Mouse (Mus musculus) left cerebral cortex, adult 2 months (tissue): ENCODE data around the gene LTO1. TPM values are rescaled to one million over a fixed set of nuclear protein-coding genes. Genes with fewer than 3 reads are reported as not detected.
A peak's percentile ranks its signal among the peaks of the same experiment; 100 is the strongest.

ENCODE experiments used
- DNase-seq, 2 experiments: peaks; one replicate each; pipeline ENCODE4 v3.0.0; 2021 to 2022; ENCODE audit warnings: low spot score in 2 of 2, mixed read lengths in 1 of 2; ENCODE audit errors: extremely low spot score in 1 of 2
- H3K27ac ChIP-seq: fragments of 200-600 bp; 2 replicates; pipeline ENCODE4 v1.8.1; 2022
- H3K4me3 ChIP-seq: fragments of 200-600 bp; 2 replicates; pipeline ENCODE4 v1.8.1; 2022
- CTCF ChIP-seq: fragments of 200-600 bp; IDR thresholded peaks from 2 replicates; pipeline ENCODE4 v1.8.1; 2022; ENCODE audit warnings: antibody characterized with exemption, mild to moderate bottlenecking, moderate library complexity
- intact Hi-C: fragments of 180-260 bp; cut with DNase I; formaldehyde crosslinking; loops from one replicate; pipeline ENCODE4 v1.15.1; 2025
- total RNA-seq, 2 experiments: library from RNA; stranded (reverse); gene quantifications; 2 replicates each; pipeline ENCODE4 v1.2.3; 2021

LTO1 gene
- total RNA-seq, 2 experiments from 2014 or later = 26.4 to 27.8 TPM

DNA sequence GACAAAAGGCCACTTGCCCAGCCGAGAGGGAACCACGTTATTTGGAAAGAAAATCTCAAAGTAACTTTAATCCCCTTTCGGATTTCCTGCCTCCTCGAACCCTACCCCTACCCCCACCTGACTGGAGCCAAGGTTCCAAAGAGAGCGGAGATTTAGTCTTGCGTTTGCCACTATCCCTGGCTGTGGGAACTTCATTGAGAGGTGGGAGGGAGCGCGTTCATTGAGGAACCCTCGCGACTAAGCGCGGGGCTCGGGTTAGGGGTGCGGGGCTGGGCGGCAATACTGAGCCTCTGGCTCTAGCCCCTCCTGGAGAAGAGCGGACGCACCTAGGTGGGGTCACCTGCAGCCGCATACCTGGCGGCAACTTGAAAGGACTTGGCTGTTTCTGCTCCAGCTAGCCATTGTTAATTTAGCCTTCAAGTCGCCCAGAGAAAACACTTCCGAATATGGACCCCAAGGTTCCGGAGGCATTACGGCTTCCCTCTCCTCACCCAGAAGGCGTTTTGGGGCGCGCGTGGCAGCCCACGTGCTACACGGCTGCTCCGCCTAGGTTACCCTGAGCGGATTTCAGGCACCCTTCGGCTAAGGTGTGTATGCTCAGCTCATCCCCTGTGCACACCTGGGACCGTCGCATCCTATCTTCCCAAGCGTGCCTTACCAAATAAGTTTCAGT lies 27.3 kb downstream of the LTO1 start:
- H3K27ac ChIP-seq = no peak overlapping the region
- intact Hi-C loops = loop anchor here (5.0 kb wide), 1 partner anchor 85 kb away; no protein-coding TSS in a partner anchor
- no peak for DNase-seq
- no peak for TF ChIP-seq CTCF
- peak overlapping the region; percentile 47 for H3K4me3 ChIP-seq

GRCm38 (mm10) chr7:144942744-144943135 lies 27.8 kb downstream of the LTO1 start:
- intact Hi-C loops = loop anchor here (5.0 kb wide), 1 partner anchor 85 kb away; no protein-coding TSS in a partner anchor

GRCm38 (mm10) chr7:144943254-144943653 lies 28.4 kb downstream of the LTO1 start:
- intact Hi-C loops = loop anchor here (5.0 kb wide), 1 partner anchor 84 kb away; no protein-coding TSS in a partner anchor
- peak; percentile 74 to 77 for DNase-seq

More at GRCm38 (mm10) chr7:144942744-144943135, 27.8 kb downstream of the LTO1 start:
- peak overlapping the region; percentile 47 for H3K4me3 ChIP-seq
- DNase-seq = no peak
- TF ChIP-seq CTCF = no peak
- no peak overlapping the region for H3K27ac ChIP-seq

DNA sequence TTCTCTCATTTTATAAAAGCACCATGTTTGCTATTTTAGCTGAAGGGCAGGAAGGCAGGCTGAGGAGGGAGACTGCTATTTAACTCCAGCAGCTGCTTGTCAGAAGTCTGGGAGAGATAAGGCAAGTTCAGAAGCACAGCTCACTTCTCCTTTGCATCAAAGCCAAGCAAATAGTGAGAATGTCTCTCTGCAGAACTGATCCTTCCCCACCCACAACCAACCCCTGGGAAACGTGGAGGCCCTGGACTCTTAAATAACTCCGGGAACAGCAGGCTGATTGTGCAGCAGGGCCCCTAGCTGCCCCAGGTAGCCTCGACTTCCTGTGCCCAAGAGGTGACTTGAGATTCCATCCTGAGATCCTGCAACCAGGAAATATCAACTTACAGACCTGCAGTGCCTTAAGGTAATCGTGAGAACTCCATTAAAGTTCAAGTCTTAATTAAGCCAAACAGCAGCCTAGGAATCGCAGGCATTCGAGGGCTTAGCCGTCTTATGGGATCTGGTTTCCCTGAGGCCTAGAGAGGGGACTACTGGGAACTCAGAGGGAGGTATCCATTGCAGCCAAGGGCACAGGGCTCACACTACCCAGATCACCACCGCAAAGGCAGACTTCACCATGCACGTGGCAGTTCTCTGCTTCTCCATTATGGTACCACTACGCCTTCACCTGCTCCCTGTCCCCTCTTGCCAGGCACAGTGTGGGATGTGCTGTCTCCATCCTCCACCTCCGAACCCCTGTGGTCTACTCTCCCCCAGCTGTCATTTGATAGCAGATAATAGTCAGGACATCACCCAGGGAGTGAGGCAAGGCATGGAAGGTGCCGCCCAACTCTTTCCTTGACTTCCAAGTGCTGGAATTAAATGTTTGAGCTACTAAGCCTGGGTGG lies 43.9 kb downstream of the LTO1 start:
- intact Hi-C loops = no loop called here
- H3K4me3 ChIP-seq = no peak overlapping the region
- H3K27ac ChIP-seq = no peak overlapping the region
- no peak for DNase-seq
- no peak for TF ChIP-seq CTCF

More at GRCm38 (mm10) chr7:144943254-144943653, 28.4 kb downstream of the LTO1 start:
- peak; percentile 31 for TF ChIP-seq CTCF
- Histone ChIP-seq H3K27ac (no peak overlapping the region), H3K4me3 (peak overlapping the region; percentile 47)

GRCm38 (mm10) chr7:144963911-144964310 lies 49.0 kb downstream of the LTO1 start:
- Histone ChIP-seq H3K27ac (no peak overlapping the region), H3K4me3 (no peak overlapping the region)
- no peak for TF ChIP-seq CTCF
- intact Hi-C loops = no loop called here
- no peak for DNase-seq

DNA sequence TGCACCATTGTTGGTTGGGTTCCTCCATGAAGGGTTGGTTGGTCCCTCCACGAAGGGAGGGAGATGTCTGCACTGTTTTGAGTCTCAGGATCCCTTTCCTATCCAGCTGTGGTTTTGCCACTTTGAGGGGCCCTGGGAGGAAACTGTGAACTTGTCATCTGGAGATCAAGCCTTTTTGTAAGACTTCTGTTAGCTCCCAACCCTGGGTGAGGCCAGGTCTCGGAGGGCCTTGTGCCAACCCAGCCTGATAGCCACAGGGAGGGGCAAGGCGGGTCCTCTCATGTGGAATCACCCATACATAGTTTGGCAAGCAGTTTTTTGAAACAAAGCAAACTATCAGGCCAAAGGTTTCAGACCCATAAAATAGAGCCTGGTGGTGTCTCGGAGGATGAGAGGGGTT lies 49.4 kb downstream of the LTO1 start:
- no peak overlapping the region for H3K27ac ChIP-seq

DNA sequence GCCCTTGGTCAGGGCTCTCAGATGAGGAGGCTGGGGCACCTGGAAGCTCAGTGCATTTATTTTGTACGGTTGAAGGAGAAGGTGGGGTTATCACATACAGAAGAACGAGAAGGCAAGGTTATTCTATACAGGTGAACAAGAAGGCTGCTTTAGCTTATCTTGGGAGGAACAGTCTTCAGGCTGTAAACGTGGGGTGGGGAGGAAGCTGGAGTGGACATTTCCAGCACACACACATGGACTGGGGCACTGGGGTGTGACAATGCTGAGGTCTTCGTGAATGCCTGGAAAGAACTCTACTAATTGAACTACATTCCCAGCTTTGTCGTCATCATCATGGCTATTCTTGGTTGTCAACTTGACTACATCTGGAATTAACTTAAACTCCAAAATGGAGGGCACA lies 51.0 kb downstream of the LTO1 start:
- Histone ChIP-seq H3K4me3 (no peak overlapping the region), H3K27ac (no peak overlapping the region)
- intact Hi-C loops = no loop called here
- no peak for TF ChIP-seq CTCF
- DNase-seq = no peak

More for the DNA sequence above, 49.4 kb downstream of the LTO1 start:
- no peak for DNase-seq
- TF ChIP-seq CTCF = no peak
- no peak overlapping the region for H3K4me3 ChIP-seq
- intact Hi-C loops = no loop called here

DNA sequence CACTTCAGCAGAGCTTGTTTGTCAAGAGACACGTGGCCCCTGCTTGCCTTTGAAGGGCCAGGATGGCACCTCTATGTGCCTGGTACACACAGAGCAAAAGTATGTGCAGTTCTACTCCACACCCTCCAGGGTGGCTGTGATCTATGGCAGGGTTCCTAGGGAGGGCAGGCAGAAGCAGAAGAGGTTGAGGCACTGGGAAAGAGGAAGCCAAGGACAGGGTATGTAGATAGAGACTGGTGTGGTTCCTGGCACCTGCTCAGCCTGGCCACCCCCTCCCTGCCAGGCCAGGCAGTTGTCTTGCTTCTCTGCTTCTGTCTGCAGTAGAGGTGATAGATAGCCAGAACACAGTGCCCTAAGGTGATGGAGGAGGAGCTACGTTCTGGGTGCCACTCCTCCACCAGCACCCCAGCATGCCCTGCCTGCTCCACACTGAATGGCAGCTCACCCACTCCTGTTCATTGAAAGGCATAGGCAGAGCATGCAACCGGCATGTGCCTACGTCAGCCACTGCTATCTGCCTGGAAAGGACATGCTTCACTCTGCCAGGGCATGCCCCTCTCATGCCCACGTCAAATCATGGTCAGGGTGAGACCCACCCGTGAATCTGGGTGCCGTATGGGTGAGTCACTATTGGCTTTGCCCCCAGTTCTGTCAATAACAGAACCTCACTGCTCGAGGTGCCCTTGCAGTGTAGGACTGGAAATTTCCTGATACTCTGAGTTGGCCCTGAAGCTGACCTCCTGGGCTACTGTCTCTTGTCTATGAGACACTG lies 56.3 kb downstream of the LTO1 start:
- no peak overlapping the region for H3K4me3 ChIP-seq
- no peak; the same call in 1 of the 2 replicates for TF ChIP-seq CTCF
- intact Hi-C loops = no loop called here
- no peak for DNase-seq
- no peak overlapping the region for H3K27ac ChIP-seq

- no peak for DNase-seq
- Histone ChIP-seq H3K4me3 (no peak overlapping the region), H3K27ac (no peak overlapping the region)
- intact Hi-C loops = no loop called here
- TF ChIP-seq CTCF = no peak
Measured at GRCm38 (mm10) chr7:144971769-144972168, 56.9 kb downstream of the LTO1 start.

DNA sequence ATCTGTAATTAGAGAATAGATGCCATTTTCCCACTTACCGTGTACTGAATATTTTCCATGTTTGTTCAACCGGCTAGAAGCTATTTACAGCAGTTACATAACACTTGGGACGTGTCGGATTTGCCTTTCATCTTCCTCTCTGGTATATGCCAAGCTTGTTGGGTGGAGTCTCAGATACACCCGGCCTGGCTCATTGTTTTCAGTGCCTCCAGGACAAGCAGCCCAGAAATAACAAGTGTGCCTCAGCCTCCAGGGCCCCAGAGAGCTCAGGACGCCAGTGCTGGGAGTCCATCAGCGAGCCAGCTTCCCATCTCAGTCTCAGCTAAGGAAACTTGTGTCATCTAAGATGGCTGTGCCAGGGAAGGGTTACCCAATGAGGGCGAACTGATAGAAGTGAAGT lies 58.6 kb downstream of the LTO1 start:
- intact Hi-C loops = no loop called here
- no peak overlapping the region for H3K27ac ChIP-seq
- no peak for DNase-seq
- H3K4me3 ChIP-seq = no peak overlapping the region
- no peak for TF ChIP-seq CTCF

DNA sequence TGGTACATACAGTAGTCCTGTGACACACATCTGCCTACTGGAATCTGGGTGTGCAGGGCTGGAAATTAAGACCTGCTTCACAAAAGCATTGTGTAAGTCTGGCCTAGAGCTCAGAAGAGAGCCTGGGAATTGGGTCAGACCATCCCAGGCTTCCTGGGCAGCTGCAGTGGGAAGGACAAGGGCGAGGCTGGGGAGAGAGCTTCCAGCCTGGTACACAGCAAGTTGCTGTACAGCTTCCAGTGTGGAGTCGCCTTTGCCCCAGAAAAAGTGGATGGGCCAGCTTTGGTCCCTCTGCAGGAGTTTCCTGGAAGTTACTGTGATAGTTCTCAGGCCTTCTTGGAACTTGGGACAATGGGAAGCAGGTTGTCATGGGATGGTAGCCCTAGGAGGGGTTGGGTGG lies 62.2 kb downstream of the LTO1 start:
- Histone ChIP-seq H3K27ac (no peak overlapping the region), H3K4me3 (no peak overlapping the region)
- no peak for DNase-seq
- TF ChIP-seq CTCF = no peak
- intact Hi-C loops = no loop called here
